Mouse (Mus musculus) forebrain, embryonic 12.5 days (tissue): ENCODE results near the gene Plppr5. TPM values are rescaled to one million over a fixed set of nuclear protein-coding genes. Genes with fewer than 3 reads are reported as not detected.

Source experiments
- ATAC-seq: fragments of 200-750 bp; cut with Nextera tagmentation; 2 replicates; pipeline ENCODE4 v1.8.0; 2017; ENCODE audit warnings: moderate TSS enrichment; ENCODE audit not compliant: low FRiP score
- H3K27ac ChIP-seq: fragments of 300-500 bp; sonication (generic); 2 replicates; pipeline ENCODE4 v1.5.1; 2016; ENCODE audit warnings: mild to moderate bottlenecking
- H3K27me3 ChIP-seq: fragments of 300-500 bp; sonication (generic); 2 replicates; pipeline ENCODE4 v1.6.1; 2016; ENCODE audit warnings: mild to moderate bottlenecking
- H3K36me3 ChIP-seq: fragments of 300-500 bp; sonication (generic); replicated peaks from 2 replicates; pipeline ENCODE4 v1.6.1; 2016; ENCODE audit warnings: mild to moderate bottlenecking
- H3K4me1 ChIP-seq: fragments of 300-500 bp; sonication (generic); 2 replicates; pipeline ENCODE4 v1.6.1; 2016
- H3K4me2 ChIP-seq: fragments of 300-500 bp; sonication (generic); 2 replicates; pipeline ENCODE4 v1.6.1; 2016; ENCODE audit warnings: mild to moderate bottlenecking, moderate library complexity
- H3K4me3 ChIP-seq: fragments of 300-500 bp; sonication (generic); replicated peaks from 2 replicates; pipeline ENCODE4 v1.5.1; 2016; ENCODE audit warnings: mild to moderate bottlenecking
- H3K9ac ChIP-seq: fragments of 300-500 bp; sonication (generic); 2 replicates; pipeline ENCODE4 v1.6.1; 2016; ENCODE audit warnings: mild to moderate bottlenecking
- H3K9me3 ChIP-seq: fragments of 300-500 bp; sonication (generic); 2 replicates; pipeline ENCODE4 v1.6.1; 2016
- WGBS: fragments of 180-500 bp; shearing (Covaris S2); methylation state at CpG from one replicate; pipeline ENCODE4 v1.1.7; 2016; 5-methylcytosine and 5-hydroxymethylcytosine counted together
- polyA plus RNA-seq: library from polyadenylated mRNA; unstranded; fragments of >200 nt; fragmentation: Nextera tagmentation; extraction: Ambion mirVana; gene quantifications from 2 replicates; pipeline ENCODE4 v1.2.1, GENCODE M21; 2016

Gene Plppr5
- polyA plus RNA-seq, 1 experiment from 2014 or later: 0.36 TPM

- no peaks in the 10 kb centered on the region for H3K4me1 ChIP-seq
- no peak for ATAC-seq
- no peak overlapping the region for H3K27ac ChIP-seq
- no peaks in the 10 kb centered on the region for H3K9me3 ChIP-seq
- no peak overlapping the region for H3K4me3 ChIP-seq
- no peaks in the 10 kb centered on the region for H3K27me3 ChIP-seq
- H3K9ac ChIP-seq: no peak overlapping the region
- H3K4me2 ChIP-seq: no peak overlapping the region
- H3K36me3 ChIP-seq: no peaks in the 10 kb centered on the region
Observed at GRCm38 (mm10) chr3:117723390-117723789, 148.8 kb downstream of the Plppr5 start.

- Histone ChIP-seq H3K27me3 (no peaks in the 10 kb centered on the region), H3K27ac (no peak overlapping the region), H3K4me3 (no peak overlapping the region), H3K4me2 (no peak overlapping the region), H3K4me1 (peaks cover 6% of the 10 kb centered on the region), H3K9me3 (no peaks in the 10 kb centered on the region), H3K36me3 (no peaks in the 10 kb centered on the region), H3K9ac (no peak overlapping the region)
- ATAC-seq: no peak
- WGBS: 65% methylated on average over 5 of the region's 5 CpGs
Observed at GRCm38 (mm10) chr3:117724521-117724920, 149.9 kb downstream of the Plppr5 start.

- 95% methylated on average over 1 of the region's 1 CpGs for whole genome bisulfite sequencing
- ATAC-seq: no peak
- no peaks in the 10 kb centered on the region for H3K27me3 ChIP-seq
Observed at GRCm38 (mm10) chr3:117725501-117725900, 150.9 kb downstream of the Plppr5 start.

GRCm38 (mm10) chr3:117728136-117728535, 153.5 kb downstream of the Plppr5 start:
- H3K4me2 ChIP-seq: no peak overlapping the region
- H3K9ac ChIP-seq: no peak overlapping the region
- peaks cover 8% of the 10 kb centered on the region for H3K4me1 ChIP-seq
- no peaks in the 10 kb centered on the region for H3K36me3 ChIP-seq
- H3K4me3 ChIP-seq: no peak overlapping the region
- no peak overlapping the region for H3K27ac ChIP-seq
- WGBS: 40% methylated on average over 1 of the region's 1 CpGs
- no peaks in the 10 kb centered on the region for H3K27me3 ChIP-seq
- ATAC-seq: no peak
- no peaks in the 10 kb centered on the region for H3K9me3 ChIP-seq

More at GRCm38 (mm10) chr3:117725501-117725900, 150.9 kb downstream of the Plppr5 start:
- Histone ChIP-seq H3K9ac (no peak overlapping the region), H3K27ac (no peak overlapping the region), H3K4me3 (no peak overlapping the region), H3K4me2 (no peak overlapping the region), H3K4me1 (peaks cover 8% of the 10 kb centered on the region), H3K36me3 (no peaks in the 10 kb centered on the region), H3K9me3 (no peaks in the 10 kb centered on the region)

GRCm38 (mm10) chr3:117729121-117730072, 154.8 kb downstream of the Plppr5 start:
- peak; percentile 62; the same call in 1 of the 2 replicates for ATAC-seq
- H3K9me3 ChIP-seq: no peaks in the 10 kb centered on the region
- H3K4me1 ChIP-seq: peaks cover 8% of the 10 kb centered on the region
- no peaks in the 10 kb centered on the region for H3K36me3 ChIP-seq
- H3K9ac ChIP-seq: no peak overlapping the region
- no peaks in the 10 kb centered on the region for H3K27me3 ChIP-seq
- no peak overlapping the region for H3K4me2 ChIP-seq
- no peak overlapping the region for H3K4me3 ChIP-seq
- H3K27ac ChIP-seq: no peak overlapping the region
- WGBS: 18% methylated on average over 9 of the region's 9 CpGs

GRCm38 (mm10) chr3:117731545-117731944, 156.9 kb downstream of the Plppr5 start:
- Histone ChIP-seq H3K4me3 (no peak overlapping the region), H3K9ac (no peak overlapping the region), H3K36me3 (no peaks in the 10 kb centered on the region), H3K27me3 (no peaks in the 10 kb centered on the region), H3K4me1 (peaks cover 8% of the 10 kb centered on the region), H3K27ac (no peak overlapping the region), H3K4me2 (no peak overlapping the region), H3K9me3 (no peaks in the 10 kb centered on the region)
- no peak for ATAC-seq
- WGBS: 19% methylated on average over 3 of the region's 3 CpGs

GRCm38 (mm10) chr3:117732661-117733060, 158.0 kb downstream of the Plppr5 start:
- no peak overlapping the region for H3K4me3 ChIP-seq

More at GRCm38 (mm10) chr3:117732661-117733060, 158.0 kb downstream of the Plppr5 start:
- Histone ChIP-seq H3K27me3 (no peaks in the 10 kb centered on the region), H3K4me1 (peaks cover 8% of the 10 kb centered on the region), H3K9me3 (no peaks in the 10 kb centered on the region), H3K4me2 (no peak overlapping the region), H3K9ac (no peak overlapping the region), H3K36me3 (no peaks in the 10 kb centered on the region), H3K27ac (no peak overlapping the region)
- 36% methylated on average over 4 of the region's 4 CpGs for WGBS
- ATAC-seq: no peak

Other genes starting within 250 kb of the Plppr5 start
- 1.3 and 1.7 TPM in 2 replicates for gene Plppr4, start 214.0 kb upstream of the Plppr5 start, polyA plus RNA-seq